Mouse (Mus musculus) hindbrain, embryonic 10.5 days (tissue): ENCODE results near the gene Col5a3. TPM values are rescaled to one million over a fixed set of nuclear protein-coding genes. Genes with fewer than 3 reads are reported as not detected.
A peak's percentile ranks its signal among the peaks of the same experiment; 100 is the strongest.
"Not testable (repeated sequence)": the region's sequence is repeated elsewhere in the genome, so short reads cannot be mapped to it uniquely, and the experiment has no call there.

Experiments used
- DNase-seq: peaks from one replicate; pipeline ENCODE4 v3.0.0-alpha.2; 2017; ENCODE audit warnings: low spot score
- H3K27ac ChIP-seq: fragments of 300-500 bp; sonication (generic); 2 replicates; pipeline ENCODE4 v1.5.1; 2016; ENCODE audit warnings: mild to moderate bottlenecking, moderate library complexity
- H3K27me3 ChIP-seq: fragments of 300-500 bp; sonication (generic); 2 replicates; pipeline ENCODE4 v1.6.1; 2016; ENCODE audit warnings: mild to moderate bottlenecking; ENCODE audit not compliant: poor library complexity, insufficient read depth, severe bottlenecking
- H3K36me3 ChIP-seq: fragments of 300-500 bp; sonication (generic); 2 replicates; pipeline ENCODE4 v1.6.1; 2016; ENCODE audit warnings: mild to moderate bottlenecking, moderate library complexity
- H3K4me1 ChIP-seq: fragments of 300-500 bp; sonication (generic); replicated peaks from 2 replicates; pipeline ENCODE4 v1.6.1; 2016; ENCODE audit warnings: mild to moderate bottlenecking
- H3K4me3 ChIP-seq: fragments of 300-500 bp; sonication (generic); 2 replicates; pipeline ENCODE4 v1.5.1; 2016; ENCODE audit warnings: mild to moderate bottlenecking, moderate library complexity
- H3K9me3 ChIP-seq: fragments of 300-500 bp; sonication (generic); 2 replicates; pipeline ENCODE4 v1.6.1; 2016; ENCODE audit warnings: mild to moderate bottlenecking, moderate library complexity
- WGBS: fragments of 180-500 bp; shearing (Covaris S2); methylation state at CpG from one replicate; pipeline ENCODE4 v1.1.7; 2016; 5-methylcytosine and 5-hydroxymethylcytosine counted together
- polyA plus RNA-seq: library from polyadenylated mRNA; unstranded; fragments of >200 nt; fragmentation: Nextera tagmentation; extraction: Ambion mirVana; gene quantifications from 2 replicates; pipeline ENCODE4 v1.2.1, GENCODE M21; 2016

The Col5a3 gene
- polyA plus RNA-seq = 0.98 and 1.3 TPM in 2 replicates

- Histone ChIP-seq H3K36me3 (no peaks in the 10 kb centered on the region), H3K9me3 (no peaks in the 10 kb centered on the region), H3K27ac (peak within 1 kb of the TSS; percentile 24; the same call in 1 of the 2 replicates), H3K4me1 (peaks cover 24% of the 10 kb centered on the region), H3K4me3 (peak within 1 kb of the TSS; percentile 48), H3K27me3 (peaks cover 43% of the 10 kb centered on the region; the same call in 1 of the 2 replicates)
- 4% methylated on average over 29 of the region's 29 CpGs for WGBS
- DNase-seq = peak; percentile 76
Measured at GRCm38 (mm10) chr9:20814521-20815272, at the start of gene Col5a3. Gene Col5a3 (minus strand): TSS chr9:20815067.

GRCm38 (mm10) chr9:20862225-20862624, 47.4 kb upstream of the Col5a3 start:
- DNase-seq = no peak
- 57% methylated on average over 4 of the region's 4 CpGs for WGBS
- no peak overlapping the region for H3K4me3 ChIP-seq
- H3K27ac ChIP-seq = no peak overlapping the region
- H3K9me3 ChIP-seq = no peaks in the 10 kb centered on the region
- H3K36me3 ChIP-seq = no peaks in the 10 kb centered on the region
- no peaks in the 10 kb centered on the region for H3K4me1 ChIP-seq
- H3K27me3 ChIP-seq = peaks cover 12% of the 10 kb centered on the region

GRCm38 (mm10) chr9:20861821-20862220, 47.0 kb upstream of the Col5a3 start:
- no peak overlapping the region for H3K27ac ChIP-seq
- no peak overlapping the region for H3K4me3 ChIP-seq
- 11% methylated on average over 4 of the region's 4 CpGs for WGBS
- peak; percentile 58 for DNase-seq
- H3K9me3 ChIP-seq = no peaks in the 10 kb centered on the region
- H3K27me3 ChIP-seq = peaks cover 8% of the 10 kb centered on the region
- no peaks in the 10 kb centered on the region for H3K4me1 ChIP-seq
- H3K36me3 ChIP-seq = no peaks in the 10 kb centered on the region

GRCm38 (mm10) chr9:20859926-20860325, 45.1 kb upstream of the Col5a3 start:
- no peak for DNase-seq
- 46% methylated on average over 6 of the region's 6 CpGs for WGBS
- Histone ChIP-seq H3K9me3 (no peaks in the 10 kb centered on the region), H3K36me3 (no peaks in the 10 kb centered on the region), H3K27me3 (no peaks in the 10 kb centered on the region; the same call in 1 of the 2 replicates), H3K27ac (no peak overlapping the region), H3K4me3 (no peak overlapping the region), H3K4me1 (no peaks in the 10 kb centered on the region)

- 12% methylated on average over 6 of the region's 6 CpGs for WGBS
- H3K4me3 ChIP-seq = no peak overlapping the region
- DNase-seq = peak; percentile 57
Measured at GRCm38 (mm10) chr9:20857131-20857530, 42.3 kb upstream of the Col5a3 start.

GRCm38 (mm10) chr9:20850179-20850578, 35.3 kb upstream of the Col5a3 start:
- no peaks in the 10 kb centered on the region for H3K27me3 ChIP-seq
- 84% methylated on average over 2 of the region's 2 CpGs for WGBS
- no peak for DNase-seq
- no peaks in the 10 kb centered on the region for H3K9me3 ChIP-seq
- H3K4me1 ChIP-seq = no peaks in the 10 kb centered on the region
- no peak overlapping the region for H3K4me3 ChIP-seq
- H3K27ac ChIP-seq = no peak overlapping the region
- H3K36me3 ChIP-seq = no peaks in the 10 kb centered on the region

More at GRCm38 (mm10) chr9:20857131-20857530, 42.3 kb upstream of the Col5a3 start:
- no peaks in the 10 kb centered on the region for H3K4me1 ChIP-seq
- H3K27me3 ChIP-seq = no peaks in the 10 kb centered on the region; the same call in 1 of the 2 replicates
- H3K27ac ChIP-seq = no peak overlapping the region
- no peaks in the 10 kb centered on the region for H3K9me3 ChIP-seq
- H3K36me3 ChIP-seq = no peaks in the 10 kb centered on the region

- WGBS = 29% methylated on average over 2 of the region's 2 CpGs
- no peaks in the 10 kb centered on the region for H3K36me3 ChIP-seq
- DNase-seq = no peak
Measured at GRCm38 (mm10) chr9:20842670-20843069, 27.8 kb upstream of the Col5a3 start.

GRCm38 (mm10) chr9:20842211-20842610, 27.3 kb upstream of the Col5a3 start:
- Histone ChIP-seq H3K36me3 (no peaks in the 10 kb centered on the region), H3K4me3 (no peak overlapping the region), H3K4me1 (no peaks in the 10 kb centered on the region), H3K27ac (no peak overlapping the region), H3K9me3 (no peaks in the 10 kb centered on the region), H3K27me3 (no peaks in the 10 kb centered on the region)
- no peak for DNase-seq
- 76% methylated on average over 4 of the region's 4 CpGs for WGBS

More at GRCm38 (mm10) chr9:20842670-20843069, 27.8 kb upstream of the Col5a3 start:
- no peaks in the 10 kb centered on the region for H3K27me3 ChIP-seq
- H3K9me3 ChIP-seq = no peaks in the 10 kb centered on the region
- no peak overlapping the region for H3K27ac ChIP-seq
- H3K4me3 ChIP-seq = no peak overlapping the region
- H3K4me1 ChIP-seq = no peaks in the 10 kb centered on the region

- Histone ChIP-seq H3K27me3 (no peaks in the 10 kb centered on the region), H3K4me1 (no peaks in the 10 kb centered on the region), H3K4me3 (no peak overlapping the region), H3K9me3 (no peaks in the 10 kb centered on the region), H3K27ac (no peak overlapping the region), H3K36me3 (no peaks in the 10 kb centered on the region)
- 55% methylated on average over 6 of the region's 6 CpGs for WGBS
- no peak for DNase-seq
Measured at GRCm38 (mm10) chr9:20838931-20839330, 24.1 kb upstream of the Col5a3 start.

- no peaks in the 10 kb centered on the region for H3K9me3 ChIP-seq
- 85% methylated on average over 9 of the region's 9 CpGs for WGBS
Measured at GRCm38 (mm10) chr9:20837184-20837947, 22.5 kb upstream of the Col5a3 start.

GRCm38 (mm10) chr9:20835431-20835954, 20.6 kb upstream of the Col5a3 start:
- H3K36me3 ChIP-seq, H3K27me3 ChIP-seq, H3K4me1 ChIP-seq, H3K9me3 ChIP-seq, DNase-seq, H3K27ac ChIP-seq, H3K4me3 ChIP-seq: not testable (repeated sequence)
- 90% methylated on average over 11 of the region's 11 CpGs for WGBS

More at GRCm38 (mm10) chr9:20837184-20837947, 22.5 kb upstream of the Col5a3 start:
- H3K27ac ChIP-seq = no peak overlapping the region
- 0 out of 2 replicates have a peak, but pooled peaks cover 2% of the 10 kb centered on the region for H3K27me3 ChIP-seq
- H3K4me1 ChIP-seq = no peaks in the 10 kb centered on the region
- no peak for DNase-seq
- H3K4me3 ChIP-seq = no peak overlapping the region
- no peaks in the 10 kb centered on the region for H3K36me3 ChIP-seq

GRCm38 (mm10) chr9:20834881-20835280, 20.0 kb upstream of the Col5a3 start:
- Histone ChIP-seq H3K36me3 (no peaks in the 10 kb centered on the region), H3K9me3 (no peaks in the 10 kb centered on the region), H3K4me3 (no peak overlapping the region), H3K4me1 (peaks cover 5% of the 10 kb centered on the region; the same call in 1 of the 2 replicates), H3K27me3 (peaks cover 11% of the 10 kb centered on the region), H3K27ac (no peak overlapping the region)
- DNase-seq = no peak
- WGBS = 77% methylated on average over 1 of the region's 1 CpGs
